ENCODE assay signal across 25 mouse cellular contexts in genomic region chr9:68696425-68696956, GRCm38 (mm10). TPM values are rescaled to one million over a fixed set of nuclear protein-coding genes. Genes with fewer than 3 reads are reported as not detected.
DNase-seq lines count a peak whose midpoint lies in the region; ATAC-seq lines count a peak whose summit lies in the region.
"Had no signal": no experiment of that assay in that cellular context is flagged by ENCODE, and none has a peak within 500 bp of the region (broad histone marks: within the 10 kb centered on the region; RNA-seq: fewer than 3 reads in every experiment).

No protein-coding gene starts in this region.

- H3K4me2 ChIP-seq in midbrain, embryonic 11.5 days, result no peak overlapping the region
- no peak overlapping the region for H3K4me2 ChIP-seq in midbrain, embryonic 15.5 days
- no peak overlapping the region for H3K4me2 ChIP-seq in lung, embryonic 16.5 days (ENCODE audit: low read depth, low read length)
- H3K4me2 ChIP-seq: forebrain, embryonic 12.5 days; forebrain, embryonic 15.5 days; hindbrain, embryonic 13.5 days had no signal

- peak; percentile 26 for DNase-seq in midbrain, embryonic 11.5 days (ENCODE audit: low spot score, missing footprints)
- DNase-seq in lung, postnatal 14 days, result peak; percentile 14
- no peak for DNase-seq in right cerebral cortex, postnatal 14 days
- no peak for DNase-seq in urinary bladder, postnatal 4 days (ENCODE audit: low spot score in 2 of 2)
- no peak for DNase-seq in testis, postnatal 10 days (ENCODE audit: low spot score)
- DNase-seq: adrenal gland, adult 2 months; adrenal gland, postnatal 14 days; cerebellum, adult 18-20 months; cerebellum, adult 9-10 months; cerebellum, postnatal 25 days; gastrocnemius, postnatal 36 days; heart, postnatal 14 days had no signal

- H3K4me3 ChIP-seq in midbrain, embryonic 11.5 days (ENCODE audit: low read depth, low read length), result no peak overlapping the region
- no peak overlapping the region for H3K4me3 ChIP-seq in midbrain, embryonic 15.5 days
- H3K4me3 ChIP-seq in lung, embryonic 16.5 days (ENCODE audit: low read length), result no peak overlapping the region
- H3K4me3 ChIP-seq: embryonic facial prominence, embryonic 10.5 days; embryonic facial prominence, embryonic 13.5 days; erythroblast, embryonic 14.5 days; forebrain, embryonic 12.5 days; forebrain, embryonic 15.5 days; heart, adult 2 months; heart, embryonic 10.5 days; heart, embryonic 13.5 days; hindbrain, embryonic 13.5 days had no signal

- no peaks in the 10 kb centered on the region for H3K36me3 ChIP-seq in midbrain, embryonic 11.5 days (ENCODE audit: control insufficient read depth, insufficient read depth, low read length)
- H3K36me3 ChIP-seq in midbrain, embryonic 15.5 days (replicated peaks), result no peaks in the 10 kb centered on the region
- H3K36me3 ChIP-seq in lung, embryonic 16.5 days (ENCODE audit: control insufficient read depth, insufficient read depth, low read length), result no peaks in the 10 kb centered on the region
- H3K36me3 ChIP-seq: embryonic facial prominence, embryonic 10.5 days; embryonic facial prominence, embryonic 13.5 days; forebrain, embryonic 12.5 days; forebrain, embryonic 15.5 days; heart, embryonic 10.5 days; heart, embryonic 13.5 days; hindbrain, embryonic 13.5 days had no signal

- H3K9me3 ChIP-seq in midbrain, embryonic 11.5 days (ENCODE audit: control insufficient read depth, low read length), result no peaks in the 10 kb centered on the region
- H3K9me3 ChIP-seq in midbrain, embryonic 15.5 days, result no peaks in the 10 kb centered on the region
- no peaks in the 10 kb centered on the region for H3K9me3 ChIP-seq in lung, embryonic 16.5 days (ENCODE audit: control insufficient read depth, low read length)
- H3K9me3 ChIP-seq: embryonic facial prominence, embryonic 10.5 days; embryonic facial prominence, embryonic 13.5 days; forebrain, embryonic 12.5 days; forebrain, embryonic 15.5 days; heart, embryonic 10.5 days; heart, embryonic 13.5 days; hindbrain, embryonic 13.5 days had no signal

- no peaks in the 10 kb centered on the region; the same call in 1 of the 2 replicates for H3K4me1 ChIP-seq in midbrain, embryonic 11.5 days (ENCODE audit: control insufficient read depth, insufficient read depth, low read length)
- peaks cover 7% of the 10 kb centered on the region; the same call in 1 of the 2 replicates for H3K4me1 ChIP-seq in midbrain, embryonic 15.5 days
- peaks cover 24% of the 10 kb centered on the region for H3K4me1 ChIP-seq in lung, embryonic 16.5 days (replicated peaks; ENCODE audit: control insufficient read depth, insufficient read depth, low read length)

- H3K27me3 ChIP-seq in midbrain, embryonic 11.5 days (ENCODE audit: control insufficient read depth, insufficient read depth, low read length), result no peaks in the 10 kb centered on the region
- no peaks in the 10 kb centered on the region for H3K27me3 ChIP-seq in midbrain, embryonic 15.5 days (replicated peaks)
- H3K27me3 ChIP-seq in lung, embryonic 16.5 days (ENCODE audit: control insufficient read depth, insufficient read depth, low read depth, low read length), result no peaks in the 10 kb centered on the region
- H3K27me3 ChIP-seq: embryonic facial prominence, embryonic 13.5 days; forebrain, embryonic 15.5 days had no signal

- no peak for ATAC-seq in midbrain, embryonic 11.5 days (ENCODE audit: low FRiP score)
- ATAC-seq in midbrain, embryonic 15.5 days (replicated peaks), result no peak
- peak; percentile 55 for ATAC-seq in lung, embryonic 16.5 days (ENCODE audit: low read depth)
- ATAC-seq: CD4-positive, CD25-positive, alpha-beta regulatory T cell, adult 4 months; forebrain, embryonic 15.5 days; hindbrain, embryonic 16.5 days had no signal

- H3K27ac ChIP-seq in midbrain, embryonic 11.5 days (ENCODE audit: low read depth, low read length), result no peak overlapping the region
- H3K27ac ChIP-seq in midbrain, embryonic 15.5 days, result no peak overlapping the region
- no peak overlapping the region for H3K27ac ChIP-seq in lung, embryonic 16.5 days (ENCODE audit: low read length)
- H3K27ac ChIP-seq: embryonic facial prominence, embryonic 10.5 days; embryonic facial prominence, embryonic 13.5 days; forebrain, embryonic 12.5 days; forebrain, embryonic 15.5 days; heart, embryonic 10.5 days; heart, embryonic 13.5 days had no signal

- H3K9ac ChIP-seq in midbrain, embryonic 11.5 days (ENCODE audit: low read length), result no peak overlapping the region
- no peak overlapping the region for H3K9ac ChIP-seq in midbrain, embryonic 15.5 days
- no peak overlapping the region for H3K9ac ChIP-seq in lung, embryonic 16.5 days (ENCODE audit: low read length)
- H3K9ac ChIP-seq: embryonic facial prominence, embryonic 13.5 days; forebrain, embryonic 12.5 days; forebrain, embryonic 15.5 days; heart, embryonic 13.5 days; hindbrain, embryonic 13.5 days had no signal

- WGBS in midbrain, embryonic 11.5 days, result 91% methylated on average over 3 of the region's 3 CpGs
- 94% methylated on average over 3 of the region's 3 CpGs for WGBS in midbrain, embryonic 15.5 days
- WGBS in lung, embryonic 16.5 days, result 79% methylated on average over 3 of the region's 3 CpGs

RNA-seq across cellular contexts. Expression of gene Rora, which starts 42.9 kb away (rescaled TPM):
- 3.9 and 4.3 TPM in 2 replicates for polyA plus RNA-seq in midbrain, embryonic 11.5 days (2014; fragmentation: Nextera tagmentation; extraction: Ambion mirVana)
- 33.7 and 43.9 TPM in 2 replicates for polyA plus RNA-seq in midbrain, embryonic 15.5 days (2015; fragmentation: Nextera tagmentation; extraction: Ambion mirVana)
- polyA plus RNA-seq in lung, embryonic 16.5 days (2015; fragmentation: Nextera tagmentation; extraction: Ambion mirVana), result 8.4 and 9.1 TPM in 2 replicates

Comparison
In these comparisons a context has a peak if more than half of its experiments do, and no peak if none do; other contexts are left out.
1. DNase-seq: peak in midbrain, embryonic 11.5 days (single experiment) and lung, postnatal 14 days (single experiment); none in right cerebral cortex, postnatal 14 days (single experiment), urinary bladder, postnatal 4 days (0 of 2) and testis, postnatal 10 days (single experiment).